Mouse (Mus musculus): ENCODE results near the gene Fyn.

- TF ChIP-seq CTCF (IDR thresholded peaks at IDR 0.05; ENCODE audit: low read depth, low read length) (no peak), POLR2A (IDR thresholded peaks at IDR 0.05; ENCODE audit: extremely low read depth, insufficient read depth, low read length) (no peak)
Observed at GRCm38 (mm10) chr10:39493007-39493406, 124.4 kb downstream of the Fyn start.
